Mouse (Mus musculus) heart, embryonic 15.5 days (tissue): Measurements from ENCODE around the gene Ppef2. TPM values are rescaled to one million over a fixed set of nuclear protein-coding genes. Genes with fewer than 3 reads are reported as not detected.
A peak's percentile ranks its signal among the peaks of the same experiment; 100 is the strongest.

ENCODE experiments used
- ATAC-seq: fragments of 200-750 bp; cut with Nextera tagmentation; replicated peaks from 2 replicates; pipeline ENCODE4 v1.8.0; 2017; ENCODE audit warnings: low read depth, moderate TSS enrichment; ENCODE audit not compliant: insufficient number of reproducible peaks, insufficient read depth, low FRiP score
- H3K27ac ChIP-seq: fragments of 300-500 bp; sonication (generic); 2 replicates; pipeline ENCODE4 v1.5.1; 2015; ENCODE audit warnings: mild to moderate bottlenecking, inconsistent platforms
- H3K27me3 ChIP-seq: fragments of 300-500 bp; sonication (generic); 2 replicates; pipeline ENCODE4 v1.6.1; 2015; ENCODE audit warnings: inconsistent platforms
- H3K36me3 ChIP-seq: fragments of 300-500 bp; sonication (generic); 2 replicates; pipeline ENCODE4 v1.6.1; 2015; ENCODE audit warnings: mild to moderate bottlenecking, inconsistent platforms
- H3K4me1 ChIP-seq: fragments of 300-500 bp; sonication (generic); replicated peaks from 2 replicates; pipeline ENCODE4 v1.6.1; 2015; ENCODE audit warnings: inconsistent platforms
- H3K4me2 ChIP-seq: fragments of 300-500 bp; sonication (generic); 2 replicates; pipeline ENCODE4 v1.6.1; 2015; ENCODE audit warnings: inconsistent platforms, mild to moderate bottlenecking, moderate library complexity
- H3K4me3 ChIP-seq: fragments of 300-500 bp; sonication (generic); 2 replicates; pipeline ENCODE4 v1.5.1; 2015; ENCODE audit warnings: mild to moderate bottlenecking, inconsistent platforms
- H3K9ac ChIP-seq: fragments of 300-500 bp; sonication (generic); 2 replicates; pipeline ENCODE4 v1.6.1; 2015; ENCODE audit warnings: mild to moderate bottlenecking, inconsistent platforms
- H3K9me3 ChIP-seq: fragments of 300-500 bp; sonication (generic); replicated peaks from 2 replicates; pipeline ENCODE4 v1.6.1; 2016; ENCODE audit warnings: inconsistent platforms
- WGBS: fragments of 180-500 bp; shearing (Covaris S2); methylation state at CpG from one replicate; pipeline ENCODE4 v1.1.7; 2015; ENCODE audit warnings: mixed read lengths; 5-methylcytosine and 5-hydroxymethylcytosine counted together
- polyA plus RNA-seq: library from polyadenylated mRNA; unstranded; fragments of >200 nt; fragmentation: Nextera tagmentation; extraction: Ambion mirVana; gene quantifications from 2 replicates; pipeline ENCODE4 v1.2.1, GENCODE M21; 2015

The Ppef2 gene
- polyA plus RNA-seq, 1 experiment from 2014 or later: not detected

- WGBS: 75% methylated on average over 7 of the region's 7 CpGs
- ATAC-seq: no peak
- no peak overlapping the region for H3K27ac ChIP-seq
Observed at GRCm38 (mm10) chr5:92270496-92270895, 14.4 kb upstream of the Ppef2 start.

DNA sequence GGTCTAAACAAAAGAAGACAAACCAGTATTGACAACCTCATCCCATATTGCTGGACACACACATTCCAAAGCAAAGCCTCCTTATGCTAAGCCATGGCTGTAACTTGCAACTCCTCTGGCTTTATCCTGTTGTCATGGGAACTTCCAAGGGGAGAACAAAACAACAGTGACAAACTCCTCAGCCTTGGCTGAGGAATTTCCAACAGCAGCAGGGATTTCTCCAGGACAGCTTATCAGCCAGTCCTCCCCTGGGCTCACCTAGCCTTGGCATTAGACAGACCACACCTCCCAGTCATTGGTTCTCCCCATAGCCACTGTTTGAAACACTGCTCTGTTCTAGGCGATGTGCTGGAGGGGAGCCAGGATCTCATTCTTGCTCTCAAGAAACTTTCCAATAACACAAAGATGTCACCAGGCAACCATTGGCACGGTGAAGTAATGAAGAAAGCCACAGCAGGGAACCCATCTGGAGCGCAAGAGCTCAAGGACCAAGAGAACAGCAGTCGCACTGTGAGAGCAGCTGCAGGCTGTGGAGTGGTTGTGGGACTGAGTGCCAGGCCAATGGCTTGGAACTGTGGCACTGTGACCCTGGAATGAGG, 7.8 kb upstream of the Ppef2 start:
- H3K9me3 ChIP-seq: no peaks in the 10 kb centered on the region
- no peaks in the 10 kb centered on the region for H3K36me3 ChIP-seq
- no peak overlapping the region for H3K9ac ChIP-seq
- peaks cover under 1% of the 10 kb centered on the region; the same call in 1 of the 2 replicates for H3K27me3 ChIP-seq
- peaks cover 10% of the 10 kb centered on the region for H3K4me1 ChIP-seq
- peak; percentile 72 for ATAC-seq
- no peak overlapping the region for H3K4me3 ChIP-seq
- H3K4me2 ChIP-seq: no peak overlapping the region
- WGBS: 20% methylated on average over 4 of the region's 4 CpGs
- H3K27ac ChIP-seq: no peak overlapping the region

More at GRCm38 (mm10) chr5:92270496-92270895, 14.4 kb upstream of the Ppef2 start:
- H3K27me3 ChIP-seq: 0 out of 2 replicates have a peak, but pooled peaks cover 6% of the 10 kb centered on the region
- H3K9me3 ChIP-seq: no peaks in the 10 kb centered on the region
- H3K4me1 ChIP-seq: no peaks in the 10 kb centered on the region
- H3K4me2 ChIP-seq: no peak overlapping the region
- H3K36me3 ChIP-seq: no peaks in the 10 kb centered on the region
- no peak overlapping the region for H3K9ac ChIP-seq
- no peak overlapping the region for H3K4me3 ChIP-seq

DNA sequence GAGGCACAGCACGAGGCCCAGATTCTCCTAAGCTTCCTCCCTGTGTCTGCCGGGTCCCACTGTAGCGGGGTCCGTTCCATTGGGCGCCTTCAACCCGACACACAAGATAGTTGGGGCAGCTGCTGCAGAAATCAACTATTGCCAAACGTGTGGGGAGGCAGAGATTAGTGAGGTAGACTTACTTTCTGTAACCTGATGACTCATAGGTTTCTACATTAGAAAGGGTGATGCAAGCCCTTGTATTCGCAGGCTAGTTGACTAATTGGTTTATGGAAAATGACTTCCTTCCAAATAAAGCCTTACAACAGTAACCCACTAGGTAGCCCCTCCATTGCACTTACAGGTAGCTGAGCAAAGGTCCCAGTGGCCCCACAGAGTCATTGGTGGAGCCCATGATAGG, 6.6 kb upstream of the Ppef2 start:
- H3K9ac ChIP-seq: no peak overlapping the region
- H3K36me3 ChIP-seq: no peaks in the 10 kb centered on the region
- H3K9me3 ChIP-seq: no peaks in the 10 kb centered on the region
- no peak for ATAC-seq
- H3K27me3 ChIP-seq: peaks cover 3% of the 10 kb centered on the region; the same call in 1 of the 2 replicates
- WGBS: 81% methylated on average over 8 of the region's 8 CpGs
- H3K4me2 ChIP-seq: no peak overlapping the region
- peaks cover 10% of the 10 kb centered on the region for H3K4me1 ChIP-seq
- H3K4me3 ChIP-seq: no peak overlapping the region
- no peak overlapping the region for H3K27ac ChIP-seq

- Histone ChIP-seq H3K9ac (no peak overlapping the region), H3K4me1 (peaks cover 4% of the 10 kb centered on the region), H3K4me3 (no peak overlapping the region), H3K9me3 (0 out of 2 replicates have a peak, but pooled peaks cover 2% of the 10 kb centered on the region), H3K27me3 (peaks cover 3% of the 10 kb centered on the region; the same call in 1 of the 2 replicates), H3K36me3 (no peaks in the 10 kb centered on the region), H3K4me2 (no peak overlapping the region), H3K27ac (no peak overlapping the region)
- ATAC-seq: no peak
- WGBS: 63% methylated on average over 6 of the region's 6 CpGs
Observed at GRCm38 (mm10) chr5:92254476-92254875, 1.6 kb downstream of the Ppef2 start.

- Histone ChIP-seq H3K27ac (no peak overlapping the region), H3K27me3 (no peaks in the 10 kb centered on the region), H3K4me2 (peak overlapping the region; percentile 26; the same call in 1 of the 2 replicates), H3K9me3 (0 out of 2 replicates have a peak, but pooled peaks cover 3% of the 10 kb centered on the region), H3K9ac (no peak overlapping the region), H3K36me3 (no peaks in the 10 kb centered on the region), H3K4me1 (peaks cover 4% of the 10 kb centered on the region), H3K4me3 (no peak overlapping the region)
- ATAC-seq: no peak
- WGBS: 19% methylated on average over 18 of the region's 18 CpGs
Observed at GRCm38 (mm10) chr5:92252797-92253343, 3.2 kb downstream of the Ppef2 start.

DNA sequence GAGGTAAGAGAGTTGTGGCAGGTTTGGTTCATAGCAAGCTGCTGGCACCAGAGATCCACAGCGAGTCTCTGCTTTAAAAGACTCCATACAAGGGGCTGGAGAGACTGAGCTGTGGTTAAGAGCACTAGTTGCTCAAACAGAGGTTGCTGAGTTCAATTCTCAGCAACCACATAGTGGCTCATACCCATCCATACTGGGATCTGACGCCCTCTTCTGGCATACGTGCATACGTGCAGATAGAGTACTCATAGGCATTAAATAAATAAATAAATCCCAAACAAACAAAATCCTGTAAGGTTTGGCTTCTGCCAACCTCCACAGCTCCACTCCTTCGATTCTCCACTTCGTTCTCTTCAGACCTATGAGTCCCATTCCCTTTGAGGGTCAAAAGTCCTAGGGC, 4.0 kb downstream of the Ppef2 start:
- Histone ChIP-seq H3K27ac (no peak overlapping the region), H3K9ac (no peak overlapping the region), H3K4me1 (peaks cover 4% of the 10 kb centered on the region), H3K4me2 (no peak overlapping the region), H3K4me3 (no peak overlapping the region), H3K27me3 (no peaks in the 10 kb centered on the region), H3K9me3 (0 out of 2 replicates have a peak, but pooled peaks cover 3% of the 10 kb centered on the region), H3K36me3 (no peaks in the 10 kb centered on the region)
- WGBS: 86% methylated on average over 6 of the region's 6 CpGs
- ATAC-seq: no peak

DNA sequence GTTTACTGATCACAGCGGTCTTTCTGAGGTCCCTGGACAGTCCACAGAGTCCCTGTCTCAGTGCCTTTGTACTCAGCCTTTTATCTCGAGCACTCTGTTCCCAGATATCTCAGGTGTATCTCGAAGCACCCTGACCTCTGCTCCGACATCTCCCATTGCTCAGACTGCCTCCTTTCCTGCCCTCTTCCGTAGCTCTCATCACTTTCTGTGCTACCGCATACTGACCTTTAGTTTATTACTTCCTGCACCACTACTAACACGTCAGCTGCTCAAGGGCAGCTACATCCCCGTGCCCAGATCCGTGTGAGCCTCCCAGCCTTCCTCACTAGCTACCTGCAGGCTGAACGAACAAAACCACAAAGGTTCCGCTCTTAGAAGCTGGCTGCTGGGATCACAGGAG, 7.5 kb downstream of the Ppef2 start:
- no peaks in the 10 kb centered on the region for H3K27me3 ChIP-seq
- 71% methylated on average over 11 of the region's 11 CpGs for WGBS
- no peak overlapping the region for H3K4me2 ChIP-seq
- no peak overlapping the region for H3K9ac ChIP-seq
- peaks cover 4% of the 10 kb centered on the region for H3K4me1 ChIP-seq
- H3K36me3 ChIP-seq: no peaks in the 10 kb centered on the region
- 0 out of 2 replicates have a peak, but pooled peaks cover 3% of the 10 kb centered on the region for H3K9me3 ChIP-seq
- no peak overlapping the region for H3K27ac ChIP-seq
- no peak overlapping the region for H3K4me3 ChIP-seq
- ATAC-seq: no peak

- WGBS: 79% methylated on average over 9 of the region's 9 CpGs
- Histone ChIP-seq H3K27me3 (no peaks in the 10 kb centered on the region), H3K4me3 (no peak overlapping the region), H3K36me3 (no peaks in the 10 kb centered on the region), H3K9me3 (0 out of 2 replicates have a peak, but pooled peaks cover 3% of the 10 kb centered on the region), H3K9ac (no peak overlapping the region), H3K4me2 (no peak overlapping the region), H3K27ac (no peak overlapping the region), H3K4me1 (no peaks in the 10 kb centered on the region)
- no peak for ATAC-seq
Observed at GRCm38 (mm10) chr5:92245483-92245882, 10.6 kb downstream of the Ppef2 start.

- H3K36me3 ChIP-seq: no peaks in the 10 kb centered on the region
Observed at GRCm38 (mm10) chr5:92244900-92245299, 11.2 kb downstream of the Ppef2 start.

GRCm38 (mm10) chr5:92240769-92241168, 15.3 kb downstream of the Ppef2 start:
- ATAC-seq: no peak
- WGBS: 87% methylated on average over 12 of the region's 12 CpGs
- peaks cover 4% of the 10 kb centered on the region; the same call in 1 of the 2 replicates for H3K4me1 ChIP-seq
- H3K9ac ChIP-seq: no peak overlapping the region
- no peaks in the 10 kb centered on the region for H3K9me3 ChIP-seq
- H3K36me3 ChIP-seq: no peaks in the 10 kb centered on the region
- no peak overlapping the region for H3K4me2 ChIP-seq
- no peak overlapping the region for H3K27ac ChIP-seq
- H3K4me3 ChIP-seq: no peak overlapping the region
- no peaks in the 10 kb centered on the region for H3K27me3 ChIP-seq

More at GRCm38 (mm10) chr5:92244900-92245299, 11.2 kb downstream of the Ppef2 start:
- Histone ChIP-seq H3K4me1 (peaks cover under 1% of the 10 kb centered on the region; the same call in 1 of the 2 replicates), H3K9ac (no peak overlapping the region), H3K4me2 (no peak overlapping the region), H3K4me3 (no peak overlapping the region), H3K9me3 (0 out of 2 replicates have a peak, but pooled peaks cover 3% of the 10 kb centered on the region), H3K27me3 (no peaks in the 10 kb centered on the region), H3K27ac (no peak overlapping the region)
- no peak for ATAC-seq
- WGBS: 88% methylated on average over 2 of the region's 2 CpGs

DNA sequence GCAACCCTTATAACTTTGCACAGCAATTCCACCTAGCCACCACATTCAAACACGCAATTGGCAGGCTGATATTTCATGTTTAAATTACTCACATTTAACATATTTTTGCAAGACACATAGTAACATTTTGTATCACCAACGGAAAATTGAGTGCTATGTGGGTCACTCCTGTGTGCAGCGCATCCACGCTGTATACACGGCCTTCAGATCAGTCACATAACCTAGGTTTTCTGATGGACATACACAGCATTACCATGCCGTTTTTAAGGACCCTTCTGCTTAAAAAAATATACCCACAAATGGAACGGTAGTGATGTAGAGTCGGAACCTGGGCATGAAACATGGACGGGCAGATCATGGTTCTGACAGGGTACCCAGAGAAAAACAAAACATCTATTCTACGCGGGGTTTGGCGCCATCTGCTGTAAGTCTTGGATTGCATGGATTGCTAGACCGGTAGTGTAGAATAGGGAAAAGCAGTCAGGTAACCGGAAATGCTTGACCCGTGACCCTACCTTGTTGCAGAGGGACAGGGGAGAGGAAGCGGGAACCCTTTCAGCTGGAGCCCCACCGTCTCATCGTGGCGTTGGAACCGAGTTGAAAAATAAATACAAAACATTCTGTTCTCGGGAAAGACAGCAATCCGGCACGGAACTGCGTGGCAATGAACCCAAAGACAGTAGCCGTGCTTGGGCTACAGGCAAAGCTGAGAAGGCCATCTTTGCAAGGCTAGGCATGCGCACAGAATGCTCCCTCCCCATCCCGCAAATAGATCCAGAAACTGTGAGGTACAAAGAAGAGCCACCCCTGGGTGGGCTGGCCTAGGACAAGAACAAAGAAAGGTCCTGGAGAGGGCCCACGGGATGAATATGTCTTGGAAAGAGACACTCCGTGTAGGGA, 16.5 kb downstream of the Ppef2 start:
- WGBS: 43% methylated on average over 29 of the region's 29 CpGs
- no peak for ATAC-seq
- Histone ChIP-seq H3K27me3 (no peaks in the 10 kb centered on the region), H3K4me1 (peaks cover 4% of the 10 kb centered on the region; the same call in 1 of the 2 replicates), H3K4me3 (0 out of 2 replicates have a peak overlapping the region, but pooled peaks have one; percentile 9), H3K9me3 (no peaks in the 10 kb centered on the region), H3K27ac (no peak overlapping the region), H3K9ac (0 out of 2 replicates have a peak overlapping the region, but pooled peaks have one; percentile 13), H3K36me3 (no peaks in the 10 kb centered on the region), H3K4me2 (peak overlapping the region; percentile 46)
